Mouse (Mus musculus): ENCODE measurements around the gene AU015836.

DNA sequence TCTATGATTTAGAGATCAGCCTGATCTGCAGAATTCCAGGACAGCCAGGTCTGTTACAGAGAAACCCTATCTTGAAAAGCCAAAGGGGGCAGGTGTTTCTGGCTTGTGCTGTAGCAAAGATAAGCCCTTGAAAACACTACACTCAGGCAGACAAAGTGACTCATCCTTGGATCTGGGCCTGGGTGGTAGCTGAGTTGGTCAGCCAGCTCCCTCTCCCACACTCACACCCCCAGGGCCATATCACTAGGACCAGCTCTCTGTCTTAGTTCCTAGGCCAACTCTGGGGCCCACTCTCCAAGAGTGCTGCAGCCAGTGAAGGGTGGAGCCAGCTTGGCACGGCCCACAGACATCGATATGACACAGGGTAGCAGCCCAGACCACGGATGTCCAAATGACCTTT lies 38.5 kb downstream of the AU015836 start:
- TF ChIP-seq POLR2A (IDR thresholded peaks at IDR 0.05; ENCODE audit: insufficient read depth, low read depth, low read length): no peak
- TF ChIP-seq CTCF (IDR thresholded peaks at IDR 0.05; ENCODE audit: insufficient read depth, low read depth, low read length): no peak

Measured in olfactory bulb, adult 2 months (tissue).